Mouse (Mus musculus): ENCODE measurements at regions not wholly inside any gene's neighbourhood (a gene's known extent, or its start where the extent isn't known, plus 50 kb on each side); places are given as distances from the start of the nearest gene placed in this dataset.

DNA sequence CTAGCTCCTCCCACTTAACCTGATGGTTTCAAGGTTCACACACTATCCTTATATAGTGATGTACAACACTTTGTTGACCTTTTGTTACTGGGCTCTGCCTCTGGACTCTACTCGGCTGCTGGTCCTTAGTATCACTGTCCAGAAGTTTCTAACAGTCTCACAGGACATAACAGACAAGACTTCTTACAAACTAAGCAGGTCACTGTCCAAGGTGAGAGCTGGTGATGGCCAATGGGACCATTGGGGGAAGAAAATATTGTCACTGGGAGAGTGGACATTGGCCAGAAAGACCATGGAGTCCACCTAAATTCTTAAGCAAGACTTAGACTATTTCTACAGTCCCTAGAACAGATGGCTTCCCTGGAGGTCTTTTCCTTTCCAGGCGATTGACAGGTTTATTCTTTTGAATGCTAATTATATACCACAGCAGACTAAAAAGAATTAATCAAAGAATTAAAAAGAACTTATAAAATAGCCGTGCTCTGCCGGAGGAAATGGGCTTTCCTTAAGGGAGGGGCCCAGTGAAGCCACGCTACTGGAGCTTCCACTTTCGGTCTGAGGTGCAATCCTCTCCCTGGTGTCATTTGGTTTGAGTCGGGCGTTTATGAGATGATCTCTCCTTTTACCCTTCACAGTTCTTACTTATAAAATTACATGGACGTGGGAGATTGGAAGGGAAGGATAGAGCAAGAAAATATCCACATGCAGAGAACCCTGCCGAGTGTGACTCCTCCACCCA is 94.9 kb upstream of the Ccdc122 start:
- TF ChIP-seq POLR2A (IDR thresholded peaks at IDR 0.05; ENCODE audit: borderline replicate concordance, low read depth, low read length) (no peak), CTCF (IDR thresholded peaks at IDR 0.05; ENCODE audit: low read depth, low read length) (no peak)

Measured in bone marrow macrophage, adult 2 months (primary cell).